Mouse (Mus musculus) adrenal gland, adult 18-20 months (tissue): Measurements from ENCODE around the gene Spred2. TPM values are rescaled to one million over a fixed set of nuclear protein-coding genes. Genes with fewer than 3 reads are reported as not detected.
A peak's percentile ranks its signal among the peaks of the same experiment; 100 is the strongest.
"Not testable (repeated sequence)": the region's sequence is repeated elsewhere in the genome, so short reads cannot be mapped to it uniquely, and the experiment has no call there.

Source experiments
- DNase-seq, 2 experiments: peaks; one replicate each; pipeline ENCODE4 v3.0.0; 2021 to 2022; ENCODE audit warnings: low spot score in 2 of 2
- total RNA-seq, 2 experiments: library from RNA; stranded (reverse); gene quantifications; 1 replicate in 1 of 2; 2 replicates in 1 of 2; pipeline ENCODE4 v1.2.3; 2021

The Spred2 gene
- total RNA-seq, 2 experiments from 2014 or later = 21.4 to 33.5 TPM

DNA sequence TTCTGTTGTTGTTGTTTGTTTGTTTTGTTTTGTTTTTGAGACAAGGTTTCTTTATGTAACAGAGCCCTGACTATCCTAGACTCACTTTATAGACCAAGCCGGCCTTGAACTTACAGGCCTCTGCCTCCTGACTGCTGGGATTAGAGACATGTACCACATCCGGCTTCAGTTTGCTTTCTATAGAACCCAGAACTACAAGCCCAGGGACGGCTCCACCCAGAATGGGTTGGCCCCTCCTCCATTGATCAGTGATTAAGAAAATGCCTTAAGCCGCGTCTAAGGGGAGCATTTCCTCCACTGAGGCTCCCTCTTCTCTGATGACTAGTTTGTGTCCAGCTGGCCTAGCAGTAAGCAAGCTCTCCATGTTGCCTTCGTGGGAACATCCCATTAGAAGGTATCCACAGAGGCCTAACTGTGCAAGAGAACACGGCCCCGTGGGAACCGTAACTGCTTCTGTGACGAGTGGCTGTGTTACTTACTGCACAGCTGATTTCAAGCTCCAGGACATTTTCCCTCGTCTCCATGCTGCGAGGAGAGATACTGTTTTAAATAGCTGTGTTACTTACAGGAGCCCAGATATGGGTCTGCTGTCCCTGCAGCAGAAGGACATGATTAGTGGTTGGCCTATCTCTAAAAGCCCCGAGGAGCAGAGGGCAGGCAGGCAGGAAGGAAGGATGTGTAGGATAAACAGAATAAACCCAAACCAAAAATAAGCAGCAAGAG, 128.8 kb downstream of the Spred2 start:
- no peak for DNase-seq

DNA sequence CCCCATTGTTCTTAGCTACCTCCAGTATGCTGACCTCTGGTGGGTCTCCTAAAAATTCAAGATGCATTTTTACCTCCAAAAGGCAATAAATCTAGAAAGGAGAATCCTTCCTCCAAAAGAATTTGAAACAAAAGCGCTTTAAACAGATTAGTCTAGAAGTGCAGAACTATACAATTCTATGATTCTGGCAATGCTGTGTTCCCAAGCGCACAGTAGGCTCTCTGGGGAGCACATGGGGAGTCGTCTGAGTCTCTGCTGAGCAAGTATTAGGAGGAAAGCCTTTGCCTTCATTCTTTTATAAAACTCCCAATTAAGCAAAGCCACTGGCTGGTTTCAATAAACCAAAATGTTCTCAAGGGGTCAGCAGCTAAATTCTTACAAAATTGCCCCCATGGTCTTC, 129.8 kb downstream of the Spred2 start:
- no peak for DNase-seq

GRCm38 (mm10) chr11:20054617-20055016, 130.4 kb downstream of the Spred2 start:
- DNase-seq = no peak

- DNase-seq = no peak
Measured at GRCm38 (mm10) chr11:20056168-20056567, 132.0 kb downstream of the Spred2 start.

GRCm38 (mm10) chr11:20057429-20057828, 133.3 kb downstream of the Spred2 start:
- DNase-seq = no peak

DNA sequence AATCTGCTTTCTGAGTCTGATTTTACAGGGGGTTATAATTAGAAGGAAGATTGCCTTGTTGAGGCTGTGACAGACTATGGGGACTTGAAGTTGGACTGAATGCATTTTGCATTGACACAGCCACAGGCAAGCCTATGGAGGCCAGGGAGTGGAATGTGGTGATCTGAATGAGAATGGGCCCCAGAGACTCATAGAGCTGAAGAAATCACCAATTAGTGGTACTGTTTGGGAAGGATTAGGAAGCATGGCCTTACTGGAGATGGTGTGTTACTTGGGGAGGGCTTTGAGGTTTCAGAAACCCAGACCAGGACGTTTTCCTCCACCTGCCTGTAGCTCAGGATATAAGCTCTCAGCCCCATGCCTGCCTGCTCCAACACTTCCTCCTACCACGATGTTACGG, 135.6 kb downstream of the Spred2 start:
- DNase-seq = no peak

- not testable (repeated sequence) for DNase-seq
Measured at GRCm38 (mm10) chr11:20062801-20063200, 138.6 kb downstream of the Spred2 start.

DNA sequence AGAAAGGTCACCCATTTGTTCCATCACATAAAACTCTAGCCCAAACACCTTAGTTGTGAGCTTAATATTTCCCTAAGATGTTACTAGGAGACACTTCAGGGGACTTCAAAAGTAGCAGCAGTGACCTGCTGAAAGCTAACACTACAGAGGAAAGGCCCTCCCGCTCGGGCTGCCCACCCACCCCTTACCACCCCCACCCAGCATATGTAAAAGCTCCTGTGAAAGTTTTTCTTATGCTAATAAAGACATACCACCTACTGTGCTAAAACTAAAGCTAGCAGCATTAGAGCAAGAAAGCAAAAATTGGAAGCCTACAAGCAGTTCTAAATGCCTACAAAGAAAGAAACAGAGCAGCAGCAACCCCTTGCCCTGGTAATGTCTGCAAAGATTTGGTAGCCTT, 139.9 kb downstream of the Spred2 start:
- DNase-seq = not testable (repeated sequence)

GRCm38 (mm10) chr11:20064926-20065325, 140.8 kb downstream of the Spred2 start:
- no peak for DNase-seq

DNA sequence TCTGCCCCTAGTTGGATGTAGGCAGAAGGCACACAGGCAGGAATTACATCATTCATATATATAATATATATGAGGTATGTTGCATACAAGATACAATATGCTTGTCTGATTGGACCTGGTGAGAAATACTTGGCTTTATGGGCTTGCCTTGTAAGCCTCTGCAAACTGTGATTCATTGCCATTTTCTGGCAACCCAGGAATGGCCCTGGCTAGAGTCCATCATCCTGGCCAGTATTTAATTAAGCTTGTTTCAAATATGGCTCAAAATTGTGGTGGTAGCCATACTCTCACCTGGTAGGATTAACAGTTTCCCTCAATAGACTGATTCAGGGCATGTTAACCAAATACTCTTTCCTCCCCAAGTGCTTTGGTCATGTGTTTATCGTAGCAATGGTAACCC, 141.9 kb downstream of the Spred2 start:
- peak in 1 of 2 experiments; percentile 34 for DNase-seq

DNA sequence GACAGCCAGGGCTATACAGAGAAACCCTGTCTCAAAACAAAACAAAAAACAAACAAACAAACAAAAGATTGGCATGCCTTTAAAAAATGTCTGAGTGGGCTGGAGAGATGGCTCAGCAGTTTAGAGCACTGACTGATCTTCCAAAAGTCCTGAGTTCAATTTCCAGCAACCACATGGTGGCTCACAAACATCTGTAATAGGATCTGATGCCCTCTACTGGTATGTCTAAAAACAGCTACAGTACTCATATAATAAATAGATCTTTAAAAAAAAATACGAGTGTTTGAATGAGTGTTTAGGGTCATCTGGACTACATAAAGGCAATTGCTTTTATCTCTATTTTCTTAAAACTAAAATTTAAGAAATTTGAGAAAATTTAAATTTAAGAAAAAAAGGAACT, 143.3 kb downstream of the Spred2 start:
- no peak for DNase-seq

GRCm38 (mm10) chr11:20068346-20069004, 144.3 kb downstream of the Spred2 start:
- no peak for DNase-seq

DNA sequence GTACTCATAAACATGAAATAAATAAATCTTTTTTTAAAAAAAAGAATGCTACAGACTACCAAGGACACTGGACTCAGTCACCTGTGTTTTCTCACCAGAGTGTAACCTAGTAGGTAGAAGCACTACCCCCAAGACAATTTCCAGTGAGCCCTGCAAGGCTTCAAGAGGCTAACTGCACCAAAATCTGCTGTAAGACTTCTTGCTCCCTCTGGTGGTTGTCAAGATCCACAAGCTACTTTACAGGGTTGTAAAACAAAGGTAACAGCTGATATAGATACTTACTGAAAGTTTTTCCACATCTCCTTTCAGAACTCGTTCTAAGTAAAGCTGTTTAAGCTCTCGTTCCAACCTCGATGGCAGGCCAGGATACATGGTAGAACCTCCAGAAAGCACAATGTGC, 148.0 kb downstream of the Spred2 start:
- no peak for DNase-seq

DNA sequence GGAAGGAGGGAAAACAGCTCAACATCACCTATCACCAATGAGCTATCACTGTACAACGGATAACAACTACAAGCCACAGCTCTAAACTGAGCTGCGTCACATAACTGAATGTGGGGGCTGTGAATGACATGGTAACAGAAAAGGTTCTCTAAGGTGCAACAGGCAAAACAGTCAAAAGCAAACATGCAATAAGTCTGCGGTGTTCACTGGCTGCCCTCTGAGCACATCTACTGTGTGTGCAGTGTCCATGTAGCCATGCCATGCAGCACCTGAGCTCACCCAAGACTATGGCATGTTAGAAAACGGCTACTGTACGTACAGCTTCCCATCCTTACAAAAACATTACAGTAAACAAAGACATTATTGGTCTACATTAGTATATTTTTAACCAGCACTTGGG, 148.7 kb downstream of the Spred2 start:
- DNase-seq = no peak

Other genes starting within 250 kb of the Spred2 start
- gene Actr2, start 188.5 kb downstream of the Spred2 start, total RNA-seq = 100 to 1,000 TPM; 125 to 151 TPM